Mouse (Mus musculus) midbrain, embryonic 15.5 days (tissue): ENCODE measurements around the gene Cnot1. TPM values are rescaled to one million over a fixed set of nuclear protein-coding genes. Genes with fewer than 3 reads are reported as not detected.

Source experiments
- ATAC-seq: fragments of 200-750 bp; cut with Nextera tagmentation; replicated peaks from 2 replicates; pipeline ENCODE4 v1.8.0; 2017; ENCODE audit warnings: moderate TSS enrichment
- H3K27ac ChIP-seq: fragments of 300-500 bp; sonication (generic); 2 replicates; pipeline ENCODE4 v1.5.1; 2015; ENCODE audit warnings: mild to moderate bottlenecking, inconsistent platforms
- H3K27me3 ChIP-seq: fragments of 300-500 bp; sonication (generic); replicated peaks from 2 replicates; pipeline ENCODE4 v1.6.1; 2015; ENCODE audit warnings: inconsistent platforms
- H3K36me3 ChIP-seq: fragments of 300-500 bp; sonication (generic); replicated peaks from 2 replicates; pipeline ENCODE4 v1.6.1; 2015; ENCODE audit warnings: inconsistent platforms
- H3K4me1 ChIP-seq: fragments of 300-500 bp; sonication (generic); 2 replicates; pipeline ENCODE4 v1.6.1; 2015; ENCODE audit warnings: inconsistent platforms
- H3K4me2 ChIP-seq: fragments of 300-500 bp; sonication (generic); 2 replicates; pipeline ENCODE4 v1.6.1; 2015; ENCODE audit warnings: inconsistent platforms, mild to moderate bottlenecking, moderate library complexity
- H3K4me3 ChIP-seq: fragments of 300-500 bp; sonication (generic); 2 replicates; pipeline ENCODE4 v1.5.1; 2015; ENCODE audit warnings: mild to moderate bottlenecking, inconsistent platforms
- H3K9ac ChIP-seq: fragments of 300-500 bp; sonication (generic); 2 replicates; pipeline ENCODE4 v1.6.1; 2015; ENCODE audit warnings: mild to moderate bottlenecking, inconsistent platforms
- H3K9me3 ChIP-seq: fragments of 300-500 bp; sonication (generic); 2 replicates; pipeline ENCODE4 v1.6.1; 2016; ENCODE audit warnings: inconsistent platforms
- WGBS: fragments of 180-500 bp; shearing (Covaris S2); methylation state at CpG from one replicate; pipeline ENCODE4 v1.1.7; 2015; ENCODE audit warnings: mixed read lengths; 5-methylcytosine and 5-hydroxymethylcytosine counted together
- polyA plus RNA-seq: library from polyadenylated mRNA; unstranded; fragments of >200 nt; fragmentation: Nextera tagmentation; extraction: Ambion mirVana; gene quantifications from 2 replicates; pipeline ENCODE4 v1.2.1, GENCODE M21; 2015

The Cnot1 gene
- polyA plus RNA-seq, result 48.8 and 50.8 TPM in 2 replicates

DNA sequence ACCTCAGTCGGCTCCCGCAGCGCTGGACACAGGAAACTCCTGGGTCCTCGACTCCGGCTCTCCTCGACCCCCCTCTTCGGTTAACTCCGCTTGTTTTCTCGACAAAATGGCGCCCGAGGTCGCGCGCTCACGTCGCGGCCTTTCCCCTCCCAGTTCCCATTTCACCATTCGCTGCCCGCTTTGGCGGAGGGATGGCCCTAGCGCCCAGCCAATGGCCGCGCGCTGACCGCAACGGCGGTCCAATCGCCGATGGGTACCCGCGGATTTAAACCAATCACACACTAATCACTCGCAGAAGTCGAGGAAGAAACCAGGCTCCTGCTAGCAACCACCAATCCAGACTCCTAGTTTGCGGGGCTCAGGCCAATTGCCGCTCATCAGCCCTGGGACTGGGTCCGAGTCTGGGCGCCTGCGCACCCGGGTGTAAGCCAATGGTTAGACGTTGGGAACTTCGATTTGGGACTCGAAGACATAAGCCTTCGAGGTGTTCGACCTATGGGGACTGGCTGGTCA lies at the start of gene Cnot1:
TSS of gene Cnot1 (minus strand) at position 134 of the 513 bp plus-strand sequence.
- Histone ChIP-seq H3K4me3 (peak within 1 kb of the TSS; percentile 99), H3K36me3 (no peaks in the 10 kb centered on the region), H3K9ac (peak within 1 kb of the TSS; percentile 95), H3K9me3 (no peaks in the 10 kb centered on the region), H3K27ac (peak within 1 kb of the TSS; percentile 95), H3K4me2 (peak within 1 kb of the TSS; percentile 90), H3K27me3 (no peaks in the 10 kb centered on the region), H3K4me1 (peaks cover 20% of the 10 kb centered on the region)
- peak; percentile 97 for ATAC-seq
- under 1% methylated on average over 44 of the region's 44 CpGs for WGBS

DNA sequence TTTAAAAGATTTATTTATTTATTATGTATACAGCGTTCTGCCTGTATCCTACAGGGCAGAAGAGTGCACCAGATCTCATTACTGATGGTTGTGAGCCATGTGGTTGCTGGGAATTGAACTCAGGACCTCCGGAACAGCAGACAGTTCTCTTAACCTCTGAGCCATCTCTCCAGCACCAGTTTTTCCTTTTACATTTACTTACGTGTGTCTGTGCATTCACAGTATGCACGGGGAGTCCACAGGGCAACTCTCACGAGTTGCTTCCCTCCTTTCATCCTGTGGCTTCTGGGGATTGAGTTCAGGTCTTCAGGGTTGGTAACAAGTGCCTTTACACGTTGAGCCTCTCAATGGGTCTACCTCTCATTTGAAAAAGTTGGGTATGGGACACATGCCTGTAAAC lies 46.9 kb upstream of the Cnot1 start:
- H3K36me3 ChIP-seq, result no peaks in the 10 kb centered on the region
- ATAC-seq, result no peak
- peaks cover 10% of the 10 kb centered on the region for H3K4me1 ChIP-seq
- no peak overlapping the region for H3K4me2 ChIP-seq
- 87% methylated on average over 6 of the region's 6 CpGs for WGBS
- no peak overlapping the region for H3K4me3 ChIP-seq
- H3K9me3 ChIP-seq, result no peaks in the 10 kb centered on the region
- no peaks in the 10 kb centered on the region for H3K27me3 ChIP-seq
- H3K27ac ChIP-seq, result no peak overlapping the region
- H3K9ac ChIP-seq, result no peak overlapping the region

DNA sequence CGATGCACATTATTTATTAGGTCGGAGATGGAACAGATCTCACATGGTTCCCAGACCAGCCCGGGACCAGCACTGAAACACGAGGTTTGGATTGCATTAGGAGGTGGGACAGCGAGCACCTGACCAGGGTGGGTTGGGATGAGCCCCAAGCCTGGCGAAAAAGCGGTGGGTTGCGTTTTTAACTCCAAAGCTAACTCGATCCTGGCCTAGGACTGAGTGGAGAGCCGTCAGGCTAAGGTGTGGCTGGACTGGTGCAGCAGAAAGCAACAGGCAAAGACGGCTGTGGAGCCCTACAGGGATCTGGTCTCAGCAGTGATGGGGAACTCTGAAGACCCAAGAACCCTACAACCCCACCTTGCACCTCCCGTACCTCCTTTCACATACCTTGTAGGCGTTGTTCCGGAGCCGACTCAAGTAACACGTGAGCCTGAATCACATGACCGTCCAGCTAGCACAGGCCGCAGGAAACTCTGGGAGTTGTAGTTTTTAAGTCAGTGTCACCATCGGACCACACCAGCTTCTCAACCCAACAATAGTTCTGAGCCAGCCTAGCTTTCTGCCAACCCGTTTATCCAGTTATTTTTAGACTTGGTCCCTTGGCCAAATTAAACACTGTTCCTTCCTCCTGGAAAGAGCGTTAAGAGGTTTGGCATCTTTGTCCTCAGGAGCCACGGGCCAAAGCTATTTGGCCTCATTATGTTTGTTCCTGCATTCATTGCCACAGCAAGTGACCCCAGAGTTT lies 46.0 kb upstream of the Cnot1 start, which contains the start of gene Slc38a7:
TSS of gene Slc38a7 (minus strand) at position 438 of the 742 bp plus-strand sequence.
- H3K27me3 ChIP-seq, result no peaks in the 10 kb centered on the region
- WGBS, result 10% methylated on average over 22 of the region's 22 CpGs
- no peak within 1 kb of the TSS for H3K27ac ChIP-seq
- H3K4me1 ChIP-seq, result peaks cover 10% of the 10 kb centered on the region
- H3K9ac ChIP-seq, result peak within 1 kb of the TSS; percentile 61
- H3K4me3 ChIP-seq, result peak within 1 kb of the TSS; percentile 55
- H3K36me3 ChIP-seq, result 0 out of 2 replicates have a peak, but pooled peaks cover 3% of the 10 kb centered on the region
- ATAC-seq, result peak; percentile 97
- peak within 1 kb of the TSS; percentile 70 for H3K4me2 ChIP-seq
- no peaks in the 10 kb centered on the region for H3K9me3 ChIP-seq

DNA sequence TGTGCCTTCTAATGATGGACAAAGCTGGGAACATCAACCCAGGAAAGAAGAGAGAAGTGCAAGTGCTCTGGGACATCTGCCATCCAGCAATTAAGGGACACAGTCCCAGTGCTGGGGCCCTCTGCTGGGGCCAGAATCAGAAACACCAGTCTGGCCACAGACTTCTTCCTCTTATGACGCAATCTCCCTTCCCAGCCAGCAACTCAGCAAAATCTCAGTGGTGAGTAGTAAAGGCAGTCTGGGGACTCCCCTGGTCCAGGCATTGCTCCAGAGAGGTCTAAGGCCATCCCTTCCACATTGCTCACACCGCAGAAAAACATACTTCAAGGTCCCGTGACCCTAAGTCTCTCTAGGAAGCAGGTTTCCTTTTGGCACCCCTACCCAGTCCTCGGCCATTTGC lies 45.0 kb upstream of the Cnot1 start:
- no peak for ATAC-seq
- Histone ChIP-seq H3K27ac (no peak overlapping the region), H3K4me3 (peak overlapping the region; percentile 55), H3K9me3 (no peaks in the 10 kb centered on the region), H3K9ac (peak overlapping the region; percentile 61; the same call in 1 of the 2 replicates), H3K36me3 (0 out of 2 replicates have a peak, but pooled peaks cover 7% of the 10 kb centered on the region), H3K4me1 (peaks cover 10% of the 10 kb centered on the region), H3K4me2 (peak overlapping the region; percentile 70), H3K27me3 (no peaks in the 10 kb centered on the region)
- WGBS, result 82% methylated on average over 4 of the region's 4 CpGs

DNA sequence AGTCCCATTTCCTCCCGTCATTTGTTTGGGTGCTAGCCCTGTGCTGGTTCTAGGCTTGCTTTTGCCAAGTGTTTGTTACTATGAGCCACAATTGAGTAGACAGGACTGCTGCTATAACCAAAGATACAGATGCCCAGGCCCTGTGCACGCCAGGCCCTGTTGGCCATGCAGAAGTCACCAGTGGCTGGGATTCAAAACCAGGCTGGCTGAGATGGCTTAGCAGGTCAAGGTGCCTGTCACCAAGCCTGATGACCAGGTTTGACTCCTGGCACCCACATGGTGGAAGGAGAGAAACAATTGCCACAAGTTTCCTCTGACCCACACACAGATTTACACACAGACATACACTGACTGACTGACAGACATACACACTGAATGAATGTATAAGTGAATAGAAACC lies 43.1 kb upstream of the Cnot1 start:
- 96% methylated on average over 2 of the region's 2 CpGs for WGBS
- no peak for ATAC-seq
- H3K27me3 ChIP-seq, result no peaks in the 10 kb centered on the region
- 0 out of 2 replicates have a peak, but pooled peaks cover 12% of the 10 kb centered on the region for H3K36me3 ChIP-seq
- no peak overlapping the region for H3K27ac ChIP-seq
- H3K9ac ChIP-seq, result no peak overlapping the region
- H3K9me3 ChIP-seq, result no peaks in the 10 kb centered on the region
- no peak overlapping the region for H3K4me3 ChIP-seq
- H3K4me1 ChIP-seq, result peaks cover 10% of the 10 kb centered on the region
- no peak overlapping the region for H3K4me2 ChIP-seq

DNA sequence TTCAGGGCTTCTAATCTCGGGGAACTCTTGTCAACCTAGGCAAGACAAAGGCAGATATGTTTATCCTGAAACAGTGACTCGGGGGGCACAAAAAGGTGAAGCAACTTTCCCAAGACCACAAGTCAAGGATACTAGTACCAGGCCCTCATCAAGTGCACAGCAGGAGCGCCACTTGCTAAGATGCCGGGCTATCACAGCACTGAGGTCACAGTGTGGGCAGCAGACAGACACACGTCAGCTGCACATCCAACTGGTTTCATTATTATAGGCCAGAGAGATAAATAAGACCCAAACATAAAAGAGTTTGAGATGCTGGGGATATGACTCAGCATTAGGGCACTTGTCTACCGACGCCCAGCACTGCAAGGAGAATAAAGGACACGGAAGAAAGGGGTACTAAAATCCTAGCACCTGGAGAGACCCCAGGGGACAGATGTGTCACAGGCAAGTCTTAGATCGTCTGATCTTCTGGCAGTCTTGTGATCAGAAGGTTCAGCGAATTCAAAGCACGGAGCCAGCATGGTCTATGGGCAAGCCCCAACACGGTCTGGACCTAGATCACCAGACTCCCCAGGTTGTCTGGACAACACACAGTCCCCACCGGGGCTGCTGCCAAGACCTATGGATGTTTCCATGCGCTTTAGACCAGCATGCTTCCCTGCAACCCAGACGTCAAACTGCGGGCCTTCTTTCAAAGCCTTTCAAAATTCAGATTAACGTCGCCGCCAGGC lies 41.6 kb upstream of the Cnot1 start:
- no peak for ATAC-seq
- H3K4me1 ChIP-seq, result peaks cover 10% of the 10 kb centered on the region
- no peak overlapping the region for H3K4me3 ChIP-seq
- H3K27me3 ChIP-seq, result no peaks in the 10 kb centered on the region
- H3K9ac ChIP-seq, result no peak overlapping the region
- WGBS, result 93% methylated on average over 19 of the region's 19 CpGs
- no peak overlapping the region for H3K27ac ChIP-seq
- no peaks in the 10 kb centered on the region for H3K9me3 ChIP-seq
- no peak overlapping the region for H3K4me2 ChIP-seq
- H3K36me3 ChIP-seq, result peaks cover 12% of the 10 kb centered on the region; the same call in 1 of the 2 replicates

DNA sequence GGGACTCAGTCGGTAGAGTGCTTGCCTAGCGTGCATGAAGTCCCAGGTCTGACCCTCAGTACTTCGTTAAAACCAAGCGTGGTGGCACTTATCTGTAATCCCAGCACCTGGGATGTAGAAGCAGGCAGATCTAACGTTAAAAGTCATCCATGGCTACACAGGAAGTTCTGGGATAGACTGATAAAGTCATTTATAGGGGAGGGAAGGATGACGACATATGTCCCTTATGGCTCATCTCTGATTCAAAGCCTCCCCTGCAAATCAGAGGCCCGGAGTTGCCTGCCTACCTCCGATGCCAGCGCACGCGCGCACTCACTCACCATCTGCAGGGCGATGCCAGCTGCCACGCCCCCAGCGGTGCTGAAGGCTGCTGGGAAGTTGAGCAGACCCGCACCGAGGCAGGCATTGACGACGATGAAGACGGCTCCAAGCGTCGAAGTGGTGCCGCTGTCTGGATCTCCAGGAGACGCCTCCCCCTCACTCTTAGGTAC lies 40.8 kb upstream of the Cnot1 start:
- no peak overlapping the region for H3K4me2 ChIP-seq
- peaks cover 19% of the 10 kb centered on the region; the same call in 1 of the 2 replicates for H3K36me3 ChIP-seq
- H3K27me3 ChIP-seq, result no peaks in the 10 kb centered on the region
- H3K27ac ChIP-seq, result no peak overlapping the region
- ATAC-seq, result no peak
- H3K9ac ChIP-seq, result no peak overlapping the region
- 84% methylated on average over 24 of the region's 24 CpGs for WGBS
- no peak overlapping the region for H3K4me3 ChIP-seq
- H3K9me3 ChIP-seq, result no peaks in the 10 kb centered on the region
- H3K4me1 ChIP-seq, result peaks cover 10% of the 10 kb centered on the region

DNA sequence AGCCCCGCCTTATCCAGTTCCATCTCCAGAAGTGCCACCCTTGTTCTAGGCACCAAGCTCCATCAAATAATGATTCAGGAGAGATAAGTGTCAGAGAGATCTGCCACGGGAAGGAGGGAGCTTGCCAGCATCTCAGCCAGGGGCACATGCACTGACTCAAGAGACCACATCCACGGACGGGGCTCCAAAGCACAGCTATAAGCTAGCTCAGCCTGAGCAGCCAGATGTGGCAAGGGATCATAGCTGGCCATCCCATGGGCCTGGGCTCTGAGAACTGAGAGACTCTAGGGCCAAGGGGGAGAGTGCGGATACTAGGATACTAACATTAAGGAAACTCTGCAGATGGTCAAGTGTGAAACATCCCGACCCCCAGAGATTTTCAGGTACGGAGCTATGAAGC lies 37.8 kb upstream of the Cnot1 start:
- Histone ChIP-seq H3K4me3 (no peak overlapping the region), H3K9ac (no peak overlapping the region), H3K27me3 (no peaks in the 10 kb centered on the region), H3K27ac (no peak overlapping the region), H3K9me3 (no peaks in the 10 kb centered on the region), H3K4me2 (no peak overlapping the region), H3K36me3 (peaks cover 33% of the 10 kb centered on the region; the same call in 1 of the 2 replicates), H3K4me1 (no peaks in the 10 kb centered on the region)
- 90% methylated on average over 7 of the region's 7 CpGs for WGBS
- no peak for ATAC-seq

DNA sequence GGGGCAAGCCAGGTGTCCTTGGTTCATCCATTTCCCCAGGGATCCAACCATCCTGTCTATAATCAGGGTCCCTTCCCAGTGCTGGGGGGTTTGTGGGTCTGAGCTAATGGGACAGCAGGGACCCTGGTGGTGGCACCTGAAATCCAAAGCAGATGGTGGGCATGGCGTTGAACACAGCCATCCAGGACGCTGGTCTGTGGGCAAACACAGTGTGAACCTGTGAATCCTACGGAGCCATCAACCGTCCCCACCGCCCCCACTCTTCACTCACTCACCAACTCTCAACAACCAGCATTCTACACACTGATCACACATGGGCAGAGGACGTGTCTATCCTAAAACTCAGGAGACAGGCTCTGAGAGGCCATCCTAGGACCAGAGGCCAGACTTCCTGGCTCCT lies 36.7 kb upstream of the Cnot1 start:
- no peak for ATAC-seq
- H3K27me3 ChIP-seq, result no peaks in the 10 kb centered on the region
- no peaks in the 10 kb centered on the region for H3K9me3 ChIP-seq
- no peak overlapping the region for H3K4me3 ChIP-seq
- H3K27ac ChIP-seq, result no peak overlapping the region
- H3K4me1 ChIP-seq, result no peaks in the 10 kb centered on the region
- H3K9ac ChIP-seq, result no peak overlapping the region
- 95% methylated on average over 6 of the region's 6 CpGs for WGBS
- H3K4me2 ChIP-seq, result no peak overlapping the region
- peaks cover 38% of the 10 kb centered on the region; the same call in 1 of the 2 replicates for H3K36me3 ChIP-seq

DNA sequence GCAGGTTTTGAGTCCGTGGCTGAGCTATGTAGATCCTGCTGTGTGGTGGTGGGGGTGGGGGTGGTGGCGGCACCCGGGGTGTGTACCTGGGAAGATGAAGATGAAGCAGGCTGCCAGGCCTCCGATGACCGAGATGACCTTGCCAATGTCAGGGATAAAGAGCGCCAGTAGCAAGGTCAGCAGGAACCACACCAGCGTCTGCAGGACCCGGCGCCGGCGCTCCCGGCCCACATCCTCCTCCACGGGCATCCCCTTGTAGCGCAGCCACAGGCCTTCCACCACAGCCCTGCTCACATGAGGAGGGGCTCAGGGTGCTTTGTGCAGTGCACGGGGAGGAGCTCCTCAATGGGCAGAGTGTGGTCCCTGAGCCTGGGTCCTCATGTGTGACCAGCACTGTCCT lies 34.2 kb upstream of the Cnot1 start:
- H3K9ac ChIP-seq, result no peak overlapping the region
- no peaks in the 10 kb centered on the region for H3K9me3 ChIP-seq
- no peak overlapping the region for H3K27ac ChIP-seq
- no peaks in the 10 kb centered on the region for H3K4me1 ChIP-seq
- no peak overlapping the region for H3K4me3 ChIP-seq
- ATAC-seq, result no peak
- no peaks in the 10 kb centered on the region for H3K27me3 ChIP-seq
- peaks cover 34% of the 10 kb centered on the region; the same call in 1 of the 2 replicates for H3K36me3 ChIP-seq
- WGBS, result 91% methylated on average over 15 of the region's 15 CpGs
- H3K4me2 ChIP-seq, result no peak overlapping the region

DNA sequence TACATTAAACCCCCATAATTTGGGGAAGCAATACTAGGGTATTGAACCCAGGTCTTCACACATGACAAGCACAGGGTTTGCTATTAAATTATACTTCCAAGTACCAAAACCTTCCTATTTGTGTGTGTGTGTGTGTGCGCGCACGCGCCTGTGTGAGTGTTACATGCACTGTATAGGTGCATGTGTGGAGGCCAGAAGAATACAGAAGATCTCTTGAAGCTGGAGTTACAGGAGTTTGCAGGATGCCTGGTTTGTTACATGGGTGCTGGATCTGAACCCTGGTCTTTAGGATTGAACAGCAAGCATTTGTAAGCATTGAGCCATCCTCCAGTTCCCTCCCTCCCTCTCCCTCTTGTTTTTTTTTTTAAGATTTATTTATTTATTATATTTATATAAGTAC lies 32.0 kb upstream of the Cnot1 start:
- Histone ChIP-seq H3K4me3 (no peak overlapping the region), H3K4me2 (no peak overlapping the region), H3K9me3 (no peaks in the 10 kb centered on the region), H3K27me3 (no peaks in the 10 kb centered on the region), H3K9ac (no peak overlapping the region), H3K4me1 (no peaks in the 10 kb centered on the region), H3K27ac (no peak overlapping the region), H3K36me3 (peaks cover 29% of the 10 kb centered on the region; the same call in 1 of the 2 replicates)
- ATAC-seq, result no peak
- 95% methylated on average over 4 of the region's 4 CpGs for WGBS

DNA sequence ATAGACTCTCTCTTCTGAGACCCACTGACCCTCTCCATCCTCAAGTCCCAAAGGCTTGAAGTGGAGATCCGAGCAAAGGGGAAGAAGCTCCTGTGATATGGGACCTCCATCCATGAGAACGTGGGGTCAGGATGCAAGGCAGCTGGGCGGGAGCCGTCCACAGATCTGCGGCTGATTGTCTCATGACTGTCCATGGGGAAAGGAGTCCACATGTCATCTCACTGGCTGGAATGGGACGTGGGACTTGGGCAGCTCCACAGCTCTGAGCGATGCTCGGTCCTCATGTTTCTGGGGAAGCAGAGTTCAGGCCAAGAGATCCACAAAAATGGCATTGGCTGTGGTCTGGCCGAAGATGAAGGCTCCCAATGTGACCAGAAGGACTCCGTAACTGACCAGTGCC lies 30.0 kb upstream of the Cnot1 start:
- Histone ChIP-seq H3K9ac (no peak overlapping the region), H3K27ac (no peak overlapping the region), H3K36me3 (peaks cover 19% of the 10 kb centered on the region; the same call in 1 of the 2 replicates), H3K4me3 (no peak overlapping the region), H3K27me3 (no peaks in the 10 kb centered on the region), H3K4me2 (no peak overlapping the region), H3K9me3 (no peaks in the 10 kb centered on the region), H3K4me1 (peaks cover 11% of the 10 kb centered on the region)
- 93% methylated on average over 10 of the region's 10 CpGs for WGBS
- no peak for ATAC-seq
